Mouse (Mus musculus): ENCODE measurements at regions not wholly inside any gene's neighbourhood (a gene's known extent, or its start where the extent isn't known, plus 50 kb on each side); places are given as distances from the start of the nearest gene placed in this dataset.

GRCm38 (mm10) chrX:68056026-68056425 is 134.8 kb upstream of the 4933436I01Rik start:
- TF ChIP-seq CTCF (IDR thresholded peaks at IDR 0.05; ENCODE audit: low read depth) (no peak), EP300 (IDR thresholded peaks at IDR 0.05; ENCODE audit: low read depth) (no peak)

Data from heart, postnatal 0 days (tissue).